Mouse (Mus musculus) ES-E14 (cell line): ENCODE data around the gene Smarcal1. TPM values are rescaled to one million over a fixed set of nuclear protein-coding genes. Genes with fewer than 3 reads are reported as not detected.
A peak's percentile ranks its signal among the peaks of the same experiment; 100 is the strongest.

Experiments
- DNase-seq: peaks from one replicate; pipeline ENCODE4 v3.0.0-alpha.2; 2013; ENCODE audit warnings: low read depth, low spot score
- H3K27ac ChIP-seq: 2 replicates; pipeline ENCODE4 v1.5.1; 2012; ENCODE audit warnings: low read depth, mild to moderate bottlenecking, low read length, moderate library complexity, mixed read lengths; ENCODE audit not compliant: poor library complexity, insufficient read depth, severe bottlenecking
- H3K36me3 ChIP-seq: 2 replicates; pipeline ENCODE4 v1.6.1; 2012; ENCODE audit warnings: mild to moderate bottlenecking, low read length, moderate library complexity, mixed read lengths; ENCODE audit not compliant: control insufficient read depth, poor library complexity, insufficient read depth, severe bottlenecking
- H3K4me1 ChIP-seq, 2 experiments: fragments of 150-350 bp in 1 of 2; sonication (generic) in 1 of 2; 2 replicates each; pipeline ENCODE4 v1.6.1; 2012; ENCODE audit warnings: low read length in 2 of 2, mild to moderate bottlenecking in 1 of 2, mixed read lengths in 1 of 2; ENCODE audit not compliant: control insufficient read depth in 2 of 2, insufficient read depth in 2 of 2, poor library complexity in 1 of 2
- H3K4me3 ChIP-seq, 2 experiments: fragments of 150-350 bp in 1 of 2; sonication (generic) in 1 of 2; 2 replicates each; pipeline ENCODE4 v1.5.1; 2012; ENCODE audit warnings: low read length in 2 of 2, low read depth in 1 of 2, mild to moderate bottlenecking in 1 of 2, mixed read lengths in 1 of 2; ENCODE audit not compliant: insufficient read depth in 1 of 2, poor library complexity in 1 of 2, severe bottlenecking in 1 of 2
- H3K9ac ChIP-seq: 2 replicates; pipeline ENCODE4 v1.6.1; 2012; ENCODE audit warnings: low read depth, mild to moderate bottlenecking, low read length, mixed read lengths; ENCODE audit not compliant: poor library complexity, insufficient read depth, severe bottlenecking
- H3K9me3 ChIP-seq: fragments of 150-350 bp; sonication (generic); 2 replicates; pipeline ENCODE4 v1.6.1; 2012; ENCODE audit warnings: low read depth, mild to moderate bottlenecking, low read length; ENCODE audit not compliant: control insufficient read depth, insufficient read depth
- CHD2 ChIP-seq: IDR thresholded peaks from 2 replicates; pipeline ENCODE4 v1.6.1; 2014; ENCODE audit warnings: mild to moderate bottlenecking, low read depth, low read length, inconsistent platforms
- HCFC1 ChIP-seq: IDR thresholded peaks from 2 replicates; pipeline ENCODE4 v1.6.1; 2012; ENCODE audit warnings: low read length, inconsistent platforms, borderline replicate concordance; ENCODE audit not compliant: insufficient read depth
- MAFK ChIP-seq: IDR thresholded peaks from 2 replicates; pipeline ENCODE4 v1.6.1; 2014; ENCODE audit warnings: mild to moderate bottlenecking, low read depth, low read length, inconsistent platforms; ENCODE audit not compliant: insufficient read depth
- ZC3H11A ChIP-seq: IDR thresholded peaks from 2 replicates; pipeline ENCODE4 v1.6.1; 2012; ENCODE audit warnings: low read depth, mild to moderate bottlenecking, inconsistent platforms, low read length, borderline replicate concordance
- ZNF384 ChIP-seq: IDR thresholded peaks from 2 replicates; pipeline ENCODE4 v1.6.1; 2012; ENCODE audit warnings: low read depth, low read length, inconsistent platforms
- in situ Hi-C, 2 experiments: fragments of 600-800 bp; cut with MboI; formaldehyde crosslinking; loops; one replicate each; pipeline ENCODE4 v1.15.1; 2025; ENCODE audit warnings: low sequenced_read_pairs in 2 of 2, inconsistent platforms in 1 of 2; ENCODE audit not compliant: unreplicated experiment in 2 of 2
- total RNA-seq: library from RNA; depleted of rRNA; stranded (reverse); fragments of 300-350 nt; gene quantifications from 2 replicates; pipeline ENCODE4 v1.2.3, GENCODE M21; 2012; rRNA removed

Smarcal1 gene
- total RNA-seq, 1 experiment = 20.9 TPM

GRCm38 (mm10) chr1:72612172-72612571, 29.1 kb downstream of the Smarcal1 start:
- in situ Hi-C loops = no loop called here
- no peak overlapping the region for H3K9ac ChIP-seq
- no peaks in the 10 kb centered on the region for H3K4me1 ChIP-seq
- peaks cover 19% of the 10 kb centered on the region for H3K36me3 ChIP-seq
- no peak for DNase-seq
- no peak overlapping the region for H3K27ac ChIP-seq
- TF ChIP-seq ZC3H11A = no peak
- TF ChIP-seq MAFK = no peak
- TF ChIP-seq HCFC1 = no peak
- TF ChIP-seq ZNF384 = no peak
- no peak for TF ChIP-seq CHD2
- no peaks in the 10 kb centered on the region for H3K9me3 ChIP-seq
- H3K4me3 ChIP-seq = no peak overlapping the region

DNA sequence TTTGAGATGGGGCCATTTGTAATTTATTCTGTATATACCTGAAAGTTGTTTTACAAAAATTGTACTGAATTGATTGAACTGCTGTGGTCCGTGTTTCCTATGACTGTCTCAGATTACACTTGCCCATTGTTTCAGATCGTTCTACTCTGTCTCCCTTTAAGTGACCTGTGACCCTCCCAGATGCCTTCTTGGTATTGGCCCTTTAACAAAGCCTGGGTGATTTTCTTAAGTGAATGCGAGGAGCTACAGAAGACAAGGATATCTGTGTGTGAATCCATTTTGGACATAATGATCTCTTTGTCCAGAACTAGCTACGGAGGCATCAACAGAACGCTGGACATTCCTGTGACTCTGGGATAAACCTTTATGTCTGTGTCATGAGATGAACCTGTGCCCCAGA, 52.2 kb downstream of the Smarcal1 start:
- Histone ChIP-seq H3K27ac (no peak overlapping the region), H3K4me3 (no peak overlapping the region), H3K9ac (no peak overlapping the region), H3K4me1 (no peaks in the 10 kb centered on the region), H3K36me3 (peaks cover under 1% of the 10 kb centered on the region), H3K9me3 (no peaks in the 10 kb centered on the region)
- DNase-seq = no peak
- in situ Hi-C loops = no loop called here
- TF ChIP-seq ZNF384 (no peak), ZC3H11A (no peak), MAFK (no peak), CHD2 (no peak), HCFC1 (no peak)

GRCm38 (mm10) chr1:72640658-72641410, 57.8 kb downstream of the Smarcal1 start:
- H3K27ac ChIP-seq = peak overlapping the region; percentile 57; the same call in 1 of the 2 replicates
- no peaks in the 10 kb centered on the region; a peak in 1 of 4 replicates for H3K4me1 ChIP-seq
- no peaks in the 10 kb centered on the region for H3K9me3 ChIP-seq
- H3K36me3 ChIP-seq = no peaks in the 10 kb centered on the region
- H3K9ac ChIP-seq = peak overlapping the region; percentile 79
- peak overlapping the region; percentile 59 to 61 for H3K4me3 ChIP-seq
- DNase-seq = peak; percentile 87
- in situ Hi-C loops = no loop called here
- TF ChIP-seq CHD2 (no peak), ZNF384 (no peak), HCFC1 (0 out of 2 replicates have a peak, but pooled peaks have one; percentile 20), ZC3H11A (no peak), MAFK (no peak)

- H3K4me3 ChIP-seq = no peak overlapping the region
- H3K36me3 ChIP-seq = no peaks in the 10 kb centered on the region
- DNase-seq = no peak
- H3K4me1 ChIP-seq = peaks cover 3% of the 10 kb centered on the region in 2 experiments; a peak in 2 of 4 replicates
- no peaks in the 10 kb centered on the region for H3K9me3 ChIP-seq
- in situ Hi-C loops = no loop called here
- no peak overlapping the region; the same call in 1 of the 2 replicates for H3K9ac ChIP-seq
- TF ChIP-seq ZNF384 = no peak
- H3K27ac ChIP-seq = no peak overlapping the region
Measured at GRCm38 (mm10) chr1:72673070-72673469, 90.0 kb downstream of the Smarcal1 start.

Other genes starting within 250 kb of the Smarcal1 start
- gene March4, start 46.3 kb upstream of the Smarcal1 start, total RNA-seq = 0.05 TPM in 1 of 2 replicates, not detected in the other
- gene Ankar, start 117.3 kb downstream of the Smarcal1 start, total RNA-seq = not detected in 2 replicates
- 2,366 and 2,941 TPM in 2 replicates for gene Rpl37a, start 128.0 kb downstream of the Smarcal1 start, total RNA-seq
- gene Igfbp2, start 241.3 kb downstream of the Smarcal1 start, total RNA-seq = 1,066 and 2,076 TPM in 2 replicates